Mouse (Mus musculus) stomach, postnatal 0 days (tissue): Measurements from ENCODE around the gene Tdrkh. TPM values are rescaled to one million over a fixed set of nuclear protein-coding genes. Genes with fewer than 3 reads are reported as not detected.

Source experiments
- ATAC-seq: fragments of 200-750 bp; cut with Nextera tagmentation; 2 replicates; pipeline ENCODE4 v1.8.0; 2017; ENCODE audit not compliant: low FRiP score, low TSS enrichment
- DNase-seq: peaks from one replicate; pipeline ENCODE4 v3.0.0-alpha.2; 2016; ENCODE audit warnings: low spot score
- H3K27ac ChIP-seq: fragments of 300-500 bp; sonication (generic); replicated peaks from 2 replicates; pipeline ENCODE4 v1.5.1; 2014; ENCODE audit warnings: mild to moderate bottlenecking, control low read depth
- H3K27me3 ChIP-seq: fragments of 300-500 bp; sonication (generic); 2 replicates; pipeline ENCODE4 v1.6.1; 2014; ENCODE audit warnings: low read length; ENCODE audit not compliant: control insufficient read depth, insufficient read depth
- H3K36me3 ChIP-seq: fragments of 300-500 bp; sonication (generic); 2 replicates; pipeline ENCODE4 v1.6.1; 2014; ENCODE audit warnings: low read length, mixed read lengths; ENCODE audit not compliant: control insufficient read depth, insufficient read depth
- H3K4me1 ChIP-seq: fragments of 300-500 bp; sonication (generic); replicated peaks from 2 replicates; pipeline ENCODE4 v1.6.1; 2014; ENCODE audit warnings: antibody characterized with exemption; ENCODE audit not compliant: control insufficient read depth, insufficient read depth
- H3K4me2 ChIP-seq: fragments of 300-500 bp; sonication (generic); replicated peaks from 2 replicates; pipeline ENCODE4 v1.6.1; 2014; ENCODE audit warnings: low read depth, mild to moderate bottlenecking, control low read depth, moderate library complexity
- H3K4me3 ChIP-seq: fragments of 300-500 bp; sonication (generic); 2 replicates; pipeline ENCODE4 v1.5.1; 2014; ENCODE audit warnings: low read depth, low read length, control low read depth
- H3K9ac ChIP-seq: fragments of 300-500 bp; sonication (generic); 2 replicates; pipeline ENCODE4 v1.6.1; 2014; ENCODE audit warnings: mild to moderate bottlenecking, low read length, control low read depth, mixed read lengths
- H3K9me3 ChIP-seq: fragments of 300-500 bp; sonication (generic); 2 replicates; pipeline ENCODE4 v1.6.1; 2016; ENCODE audit warnings: low read length; ENCODE audit not compliant: control insufficient read depth
- CTCF ChIP-seq: IDR thresholded peaks from 2 replicates; pipeline ENCODE4 v1.5.1; 2016; ENCODE audit warnings: antibody characterized with exemption, low read depth, mild to moderate bottlenecking, moderate library complexity
- EP300 ChIP-seq: optimal IDR thresholded peaks from 2 replicates; pipeline ENCODE3; 2016; ENCODE audit warnings: antibody characterized with exemption
- WGBS: fragments of 180-500 bp; shearing (Covaris S2); extraction: QIAGEN DNeasy Blood & Tissue Kit; methylation state at CpG from one replicate; pipeline ENCODE4 v1.1.7; 2014; 5-methylcytosine and 5-hydroxymethylcytosine counted together
- polyA plus RNA-seq: library from polyadenylated mRNA; unstranded; fragments of >200 nt; fragmentation: Nextera tagmentation; extraction: Ambion mirVana; gene quantifications from 2 replicates; pipeline ENCODE4 v1.2.1, GENCODE M21; 2015

Gene Tdrkh
- polyA plus RNA-seq = 3.8 and 4.0 TPM in 2 replicates

- peaks cover 4% of the 10 kb centered on the region; the same call in 1 of the 2 replicates for H3K4me1 ChIP-seq
- peak within 1 kb of the TSS; percentile 77 for H3K4me2 ChIP-seq
- H3K27me3 ChIP-seq = no peaks in the 10 kb centered on the region
- ATAC-seq (peak; percentile 100), DNase-seq (peak; percentile 96)
- no peaks in the 10 kb centered on the region for H3K36me3 ChIP-seq
- peak within 1 kb of the TSS; percentile 44 for H3K4me3 ChIP-seq
- H3K27ac ChIP-seq = no peak within 1 kb of the TSS
- peak; percentile 54 for TF ChIP-seq CTCF
- TF ChIP-seq EP300 = peak; percentile 48
- H3K9ac ChIP-seq = peak within 1 kb of the TSS; percentile 38; the same call in 1 of the 2 replicates
- no peaks in the 10 kb centered on the region for H3K9me3 ChIP-seq
- 11% methylated on average over 52 of the region's 52 CpGs for whole genome bisulfite sequencing
Observed at GRCm38 (mm10) chr3:94413031-94413679, at the start of gene Tdrkh. Gene Tdrkh, plus strand, starts transcription at chr3:94413273.

GRCm38 (mm10) chr3:94363291-94364153 is 49.6 kb upstream of the Tdrkh start:
- Histone ChIP-seq H3K36me3 (no peaks in the 10 kb centered on the region), H3K4me3 (peak overlapping the region; percentile 47), H3K4me1 (peaks cover 3% of the 10 kb centered on the region), H3K27me3 (no peaks in the 10 kb centered on the region), H3K27ac (peak overlapping the region; percentile 56), H3K4me2 (peak overlapping the region; percentile 86), H3K9ac (peak overlapping the region; percentile 82), H3K9me3 (no peaks in the 10 kb centered on the region)
- DNase-seq = peak; percentile 67
- TF ChIP-seq EP300 (no peak), CTCF (no peak)
- WGBS = 6% methylated on average over 96 of the region's 97 CpGs
- ATAC-seq = peak; percentile 25

- WGBS = 10% methylated on average over 23 of the region's 23 CpGs
- Histone ChIP-seq H3K27ac (peak overlapping the region; percentile 56), H3K4me3 (peak overlapping the region; percentile 47), H3K36me3 (no peaks in the 10 kb centered on the region), H3K9me3 (no peaks in the 10 kb centered on the region), H3K4me1 (peaks cover 3% of the 10 kb centered on the region), H3K27me3 (no peaks in the 10 kb centered on the region), H3K9ac (peak overlapping the region; percentile 82), H3K4me2 (peak overlapping the region; percentile 86)
- 0 out of 2 replicates have a peak, but pooled peaks have one; percentile 5 for ATAC-seq
- DNase-seq = no peak
- no peak for TF ChIP-seq EP300
- no peak for TF ChIP-seq CTCF
Observed at GRCm38 (mm10) chr3:94364154-94364526, 48.9 kb upstream of the Tdrkh start.

GRCm38 (mm10) chr3:94366761-94367160 is 46.3 kb upstream of the Tdrkh start:
- peak; percentile 49 for ATAC-seq
- 6% methylated on average over 3 of the region's 3 CpGs for WGBS

GRCm38 (mm10) chr3:94367511-94367910 is 45.6 kb upstream of the Tdrkh start:
- Histone ChIP-seq H3K27me3 (no peaks in the 10 kb centered on the region), H3K36me3 (no peaks in the 10 kb centered on the region), H3K4me1 (peaks cover 3% of the 10 kb centered on the region; the same call in 1 of the 2 replicates), H3K9me3 (no peaks in the 10 kb centered on the region), H3K4me2 (no peak overlapping the region), H3K4me3 (no peak overlapping the region), H3K9ac (no peak overlapping the region), H3K27ac (no peak overlapping the region)
- WGBS = 56% methylated on average over 6 of the region's 6 CpGs
- ATAC-seq (no peak), DNase-seq (peak; percentile 42)
- TF ChIP-seq CTCF (no peak), EP300 (no peak)

More at GRCm38 (mm10) chr3:94366761-94367160, 46.3 kb upstream of the Tdrkh start:
- H3K4me3 ChIP-seq = no peak overlapping the region
- H3K9me3 ChIP-seq = no peaks in the 10 kb centered on the region
- TF ChIP-seq EP300 (no peak), CTCF (peak; percentile 96)
- DNase-seq = peak; percentile 86
- no peaks in the 10 kb centered on the region for H3K36me3 ChIP-seq
- no peak overlapping the region for H3K27ac ChIP-seq
- no peak overlapping the region for H3K9ac ChIP-seq
- peaks cover 3% of the 10 kb centered on the region; the same call in 1 of the 2 replicates for H3K4me1 ChIP-seq
- no peak overlapping the region for H3K4me2 ChIP-seq
- H3K27me3 ChIP-seq = no peaks in the 10 kb centered on the region
